Mouse (Mus musculus): Measurements from ENCODE around the gene Cib1.

GRCm38 (mm10) chr7:80183466-80183865 is 49.1 kb downstream of the Cib1 start:
- TF ChIP-seq CTCF (IDR thresholded peaks at IDR 0.05; ENCODE audit: extremely low read depth, insufficient read depth, low read length) (no peak), POLR2A (IDR thresholded peaks at IDR 0.05; ENCODE audit: extremely low read depth, insufficient read depth, low read length) (no peak)
